Mouse (Mus musculus): ENCODE results near the gene Cd96.

DNA sequence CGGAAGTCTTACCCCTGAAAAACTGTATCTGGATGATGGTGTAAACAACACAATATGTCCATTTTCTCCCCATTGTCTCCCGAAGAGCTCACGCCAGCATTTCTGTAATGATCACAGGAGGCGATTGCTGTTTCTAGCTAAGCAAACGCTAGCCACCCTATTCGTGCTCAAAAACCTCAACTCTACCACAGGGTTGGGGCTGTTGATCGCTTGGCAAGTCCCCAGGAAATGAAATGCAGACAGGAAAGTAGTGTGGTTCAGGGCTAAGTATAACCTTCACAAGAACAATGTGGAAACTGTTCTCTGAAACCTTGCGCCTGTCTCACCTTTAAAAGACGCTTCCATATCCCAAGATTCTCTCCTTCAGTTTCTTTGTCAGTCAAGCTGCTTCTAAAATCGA lies at the start of gene Cd96:
- TF ChIP-seq USF1 (IDR thresholded peaks at IDR 0.05; ENCODE audit: low read depth) (no peak), TCF12 (IDR thresholded peaks at IDR 0.05; ENCODE audit: insufficient read depth, poor library complexity, severe bottlenecking) (no peak)

Measured in myocyte (in vitro differentiated cells).